Comparison of ENCODE assay signal across 10 mouse cellular contexts in genomic region chr11:121794591-121795199, GRCm38 (mm10). TPM values are rescaled to one million over a fixed set of nuclear protein-coding genes. Genes with fewer than 3 reads are reported as not detected.
DNase-seq lines count a peak whose midpoint lies in the region; ATAC-seq and TF ChIP-seq lines count a peak whose summit lies in the region.
"Had no signal": no experiment of that assay in that cellular context is flagged by ENCODE, and none has a peak within 500 bp of the region (broad histone marks: within the 10 kb centered on the region; RNA-seq: fewer than 3 reads in every experiment).

No protein-coding gene starts in this region.

- peak; percentile 13 for DNase-seq in R1 (ENCODE audit: low read depth, low spot score)
- DNase-seq in embryo, embryonic 11 days = peak; percentile 65
- DNase-seq in heart, postnatal 10 days = peak; percentile 73 to 76
- peak; percentile 95 for DNase-seq in lung, embryonic 14.5 days
- no peak for DNase-seq in left cerebral cortex, postnatal 4 days
- DNase-seq in cerebellum, postnatal 36 days = no peak
- DNase-seq in cerebellum, postnatal 10 days = no peak
- DNase-seq in frontal cortex, postnatal 25 days (ENCODE audit: low spot score in 2 of 2) = no peak
- DNase-seq: adrenal gland, postnatal 25 days had no signal

- no peak for TF ChIP-seq CTCF in lung, embryonic 14.5 days (IDR thresholded peaks at IDR 0.05; ENCODE audit: low read depth)

- H3K9ac ChIP-seq in lung, embryonic 14.5 days = no peak overlapping the region

- 17% methylated on average over 6 of the region's 6 CpGs for WGBS in lung, embryonic 14.5 days

- H3K4me2 ChIP-seq in lung, embryonic 14.5 days = no peak overlapping the region

- no peaks in the 10 kb centered on the region for H3K27me3 ChIP-seq in lung, embryonic 14.5 days (ENCODE audit: insufficient read depth, low read length)

- peak; percentile 99 for ATAC-seq in lung, embryonic 14.5 days (ENCODE audit: insufficient read depth)

- H3K4me1 ChIP-seq in lung, embryonic 14.5 days (ENCODE audit: insufficient read depth) = peaks cover 23% of the 10 kb centered on the region

- intact Hi-C loops in heart, postnatal 10 days (cut with DNase I) = loop anchor here (5.0 kb wide), 1 partner anchor 92 kb away; the partner anchor contains the start of gene Metrnl
- intact Hi-C loops in left cerebral cortex, postnatal 4 days (cut with DNase I) = no loop called here

- H3K4me3 ChIP-seq in lung, embryonic 14.5 days (ENCODE audit: low read depth, low read length) = no peak overlapping the region

- no peaks in the 10 kb centered on the region for H3K36me3 ChIP-seq in lung, embryonic 14.5 days (ENCODE audit: insufficient read depth)

- peak overlapping the region; percentile 83 for H3K27ac ChIP-seq in lung, embryonic 14.5 days (ENCODE audit: low read depth)

- H3K9me3 ChIP-seq in lung, embryonic 14.5 days (ENCODE audit: low read depth, low read length) = no peaks in the 10 kb centered on the region

RNA-seq across cellular contexts. Expression of gene Ptchd3, which starts 35.4 kb away (rescaled TPM):
- under 1 TPM; 0.34 to 0.79 TPM for total RNA-seq in heart, postnatal 10 days (2021)
- not detected in 2 replicates for polyA plus RNA-seq in lung, embryonic 14.5 days (2014; fragmentation: Nextera tagmentation; extraction: Ambion mirVana)
- not detected for total RNA-seq in left cerebral cortex, postnatal 4 days (2021)
- total RNA-seq: adrenal gland, postnatal 25 days; left cerebral cortex, adult 8-10 months had no signal

Comparison
In these comparisons a context has a peak if more than half of its experiments do, and no peak if none do; other contexts are left out.
1. DNase-seq: peak in R1 (single experiment), embryo, embryonic 11 days (single experiment), heart, postnatal 10 days (2 of 2) and lung, embryonic 14.5 days (single experiment); none in left cerebral cortex, postnatal 4 days (single experiment), cerebellum, postnatal 36 days (0 of 2), cerebellum, postnatal 10 days (0 of 2) and frontal cortex, postnatal 25 days (0 of 2).